Mouse (Mus musculus) CH12.LX (cell line): ENCODE measurements around the gene Pgam1. TPM values are rescaled to one million over a fixed set of nuclear protein-coding genes. Genes with fewer than 3 reads are reported as not detected.
A peak's percentile ranks its signal among the peaks of the same experiment; 100 is the strongest.

Experiments
- DNase-seq: peaks from one replicate; pipeline ENCODE4 v3.0.0-alpha.2; 2013; ENCODE audit errors: extremely low read depth
- H3K27ac ChIP-seq: 2 replicates; pipeline ENCODE4 v1.5.1; 2012; ENCODE audit warnings: low read depth, mild to moderate bottlenecking, control low read depth, moderate library complexity; ENCODE audit not compliant: insufficient read depth
- H3K27me3 ChIP-seq: replicated peaks from 2 replicates; pipeline ENCODE3; 2012; ENCODE audit warnings: inconsistent platforms
- H3K36me3 ChIP-seq, 2 experiments: replicated peaks in 1 of 2; 2 replicates each; pipeline versions ENCODE3 to v1.6.1; 2012; ENCODE audit warnings: inconsistent platforms in 1 of 2, low read length in 1 of 2, mild to moderate bottlenecking in 1 of 2, mixed read lengths in 1 of 2, moderate library complexity in 1 of 2; ENCODE audit not compliant: control insufficient read depth in 1 of 2, insufficient read depth in 1 of 2
- H3K4me1 ChIP-seq, 2 experiments: 2 replicates each; pipeline ENCODE4 v1.6.1; 2012; ENCODE audit warnings: inconsistent platforms in 1 of 2, moderate library complexity in 1 of 2; ENCODE audit not compliant: insufficient read depth in 2 of 2, control insufficient read depth in 1 of 2
- H3K4me2 ChIP-seq: 2 replicates; pipeline ENCODE4 v1.6.1; 2012; ENCODE audit warnings: low read depth, mild to moderate bottlenecking, control low read depth; ENCODE audit not compliant: poor library complexity, insufficient read depth, severe bottlenecking
- H3K4me3 ChIP-seq, 3 experiments: fragments of 150-350 bp in 1 of 3; sonication (generic) in 1 of 3; replicated peaks in 1 of 3; 2 replicates each; pipeline versions ENCODE3 to v1.5.1; 2011 to 2012; ENCODE audit warnings: low read depth in 2 of 3, low read length in 2 of 3, mild to moderate bottlenecking in 2 of 3, moderate library complexity in 2 of 3, control low read depth in 1 of 3, improper control_type of control experiment in 1 of 3, inconsistent platforms in 1 of 3, mixed read lengths in 1 of 3; ENCODE audit not compliant: poor library complexity in 1 of 3
- H3K79me2 ChIP-seq: replicated peaks from 2 replicates; pipeline ENCODE4 v1.6.1; 2012; ENCODE audit warnings: mild to moderate bottlenecking, moderate library complexity; ENCODE audit not compliant: control insufficient read depth, poor library complexity, insufficient read depth, severe bottlenecking; ENCODE audit errors: extremely low read depth
- H3K9ac ChIP-seq: 2 replicates; pipeline ENCODE4 v1.6.1; 2012; ENCODE audit warnings: low read depth, mild to moderate bottlenecking, control low read depth, moderate library complexity; ENCODE audit not compliant: insufficient read depth
- H3K9me3 ChIP-seq: replicated peaks from 2 replicates; pipeline ENCODE3; 2012; ENCODE audit warnings: low read length, inconsistent platforms, mixed read lengths
- BHLHE40 ChIP-seq: IDR thresholded peaks from 2 replicates; pipeline ENCODE4 v1.6.1; 2011; ENCODE audit warnings: mild to moderate bottlenecking, low read depth, low read length, improper control_type of control experiment
- CHD1 ChIP-seq: IDR thresholded peaks from 2 replicates; pipeline ENCODE4 v1.6.1; 2012; ENCODE audit warnings: low read depth, low read length, improper control_type of control experiment, inconsistent platforms
- CHD2 ChIP-seq: IDR thresholded peaks from 2 replicates; pipeline ENCODE4 v1.6.1; 2011; ENCODE audit warnings: low read length, improper control_type of control experiment
- CTCF ChIP-seq, 2 experiments: IDR thresholded peaks in 1 of 2; conservative IDR thresholded peaks in 1 of 2; 2 replicates each; pipeline ENCODE4 v1.5.1; 2011 to 2012; ENCODE audit warnings: low read depth in 2 of 2, low read length in 2 of 2, improper control_type of control experiment in 1 of 2, inconsistent platforms in 1 of 2, mild to moderate bottlenecking in 1 of 2, moderate library complexity in 1 of 2
- E2F4 ChIP-seq: IDR thresholded peaks from 2 replicates; pipeline ENCODE4 v1.6.1; 2011; ENCODE audit warnings: low read depth, low read length, improper control_type of control experiment; ENCODE audit not compliant: insufficient replicate concordance
- ELF1 ChIP-seq: IDR thresholded peaks from 2 replicates; pipeline ENCODE4 v1.6.1; 2014; ENCODE audit warnings: low read depth, mild to moderate bottlenecking, inconsistent platforms, low read length, improper control_type of control experiment
- EP300 ChIP-seq: IDR thresholded peaks from 2 replicates; pipeline ENCODE4 v1.6.1; 2011; ENCODE audit warnings: low read length, improper control_type of control experiment
- ETS1 ChIP-seq: conservative IDR thresholded peaks from 2 replicates; pipeline ENCODE4 v1.6.1; 2012; ENCODE audit warnings: low read depth, mild to moderate bottlenecking, inconsistent platforms, low read length, improper control_type of control experiment, moderate library complexity
- GABPA ChIP-seq: IDR thresholded peaks from 2 replicates; pipeline ENCODE4 v1.6.1; 2012; ENCODE audit warnings: low read depth, low read length, improper control_type of control experiment, inconsistent platforms; ENCODE audit not compliant: insufficient replicate concordance
- HCFC1 ChIP-seq: IDR thresholded peaks from 2 replicates; pipeline ENCODE4 v1.6.1; 2012; ENCODE audit warnings: low read depth, mild to moderate bottlenecking, inconsistent platforms, low read length, improper control_type of control experiment
- IRF4 ChIP-seq: IDR thresholded peaks from 2 replicates; pipeline ENCODE4 v1.6.1; 2014; ENCODE audit warnings: low read depth, mild to moderate bottlenecking, inconsistent platforms, low read length, improper control_type of control experiment
- JUN ChIP-seq: IDR thresholded peaks from 2 replicates; pipeline ENCODE4 v1.6.1; 2011; ENCODE audit warnings: low read depth, mild to moderate bottlenecking, low read length, improper control_type of control experiment, moderate library complexity; ENCODE audit not compliant: insufficient read depth
- JUND ChIP-seq: conservative IDR thresholded peaks from 2 replicates; pipeline ENCODE4 v1.6.1; 2011; ENCODE audit warnings: low read depth, low read length, improper control_type of control experiment
- KAT2A ChIP-seq: IDR thresholded peaks from 2 replicates; pipeline ENCODE4 v1.6.1; 2012; ENCODE audit warnings: low read length, improper control_type of control experiment, inconsistent platforms; ENCODE audit not compliant: insufficient replicate concordance
- MAFK ChIP-seq: IDR thresholded peaks from 2 replicates; pipeline ENCODE4 v1.6.1; 2011; ENCODE audit warnings: low read length, improper control_type of control experiment; ENCODE audit not compliant: insufficient replicate concordance
- MAX ChIP-seq: IDR thresholded peaks from 2 replicates; pipeline ENCODE4 v1.6.1; 2011; ENCODE audit warnings: low read length, improper control_type of control experiment
- MAZ ChIP-seq: IDR thresholded peaks from 2 replicates; pipeline ENCODE4 v1.6.1; 2012; ENCODE audit warnings: low read depth, mild to moderate bottlenecking, inconsistent platforms, low read length, improper control_type of control experiment, moderate library complexity
- MEF2A ChIP-seq: IDR thresholded peaks from 2 replicates; pipeline ENCODE4 v1.6.1; 2014; ENCODE audit warnings: low read depth, mild to moderate bottlenecking, inconsistent platforms, low read length, improper control_type of control experiment, borderline replicate concordance
- MXI1 ChIP-seq: IDR thresholded peaks from 2 replicates; pipeline ENCODE4 v1.6.1; 2011; ENCODE audit warnings: mild to moderate bottlenecking, low read depth, low read length, improper control_type of control experiment
- MYC ChIP-seq: IDR thresholded peaks from 2 replicates; pipeline ENCODE4 v1.6.1; 2011; ENCODE audit warnings: low read depth, mild to moderate bottlenecking, improper control_type of control experiment, low read length
- NELFE ChIP-seq: IDR thresholded peaks from 2 replicates; pipeline ENCODE4 v1.6.1; 2011; ENCODE audit warnings: low read depth, low read length, improper control_type of control experiment
- NRF1 ChIP-seq: IDR thresholded peaks from 2 replicates; pipeline ENCODE4 v1.6.1; 2014; ENCODE audit warnings: low read depth, mild to moderate bottlenecking, inconsistent platforms, low read length, improper control_type of control experiment, moderate library complexity
- PAX5 ChIP-seq: IDR thresholded peaks from 2 replicates; pipeline ENCODE4 v1.6.1; 2012; ENCODE audit warnings: low read length, inconsistent platforms, mixed read lengths
- POLR2A ChIP-seq: IDR thresholded peaks from 2 replicates; pipeline ENCODE4 v1.6.1; 2011; ENCODE audit warnings: low read depth, mild to moderate bottlenecking, improper control_type of control experiment, low read length
- POLR2AphosphoS2 ChIP-seq: IDR thresholded peaks from 2 replicates; pipeline ENCODE4 v1.6.1; 2011; ENCODE audit warnings: low read depth, low read length, improper control_type of control experiment
- RAD21 ChIP-seq: IDR thresholded peaks from 2 replicates; pipeline ENCODE4 v1.6.1; 2011; ENCODE audit warnings: low read depth, mild to moderate bottlenecking, low read length, improper control_type of control experiment, moderate library complexity
- RCOR1 ChIP-seq: conservative IDR thresholded peaks from 2 replicates; pipeline ENCODE4 v1.6.1; 2012; ENCODE audit warnings: low read depth, mild to moderate bottlenecking, inconsistent platforms, low read length, improper control_type of control experiment
- SIN3A ChIP-seq: IDR thresholded peaks from 2 replicates; pipeline ENCODE4 v1.6.1; 2012; ENCODE audit warnings: low read length, improper control_type of control experiment, inconsistent platforms
- TBP ChIP-seq: conservative IDR thresholded peaks from 2 replicates; pipeline ENCODE4 v1.6.1; 2011; ENCODE audit warnings: low read depth, low read length, improper control_type of control experiment
- TCF12 ChIP-seq: IDR thresholded peaks from 2 replicates; pipeline ENCODE4 v1.6.1; 2014; ENCODE audit warnings: low read depth, mild to moderate bottlenecking, inconsistent platforms, low read length, improper control_type of control experiment
- UBTF ChIP-seq: IDR thresholded peaks from 2 replicates; pipeline ENCODE4 v1.6.1; 2012; ENCODE audit warnings: low read depth, mild to moderate bottlenecking, inconsistent platforms, low read length, improper control_type of control experiment, moderate library complexity
- USF1 ChIP-seq: IDR thresholded peaks from 2 replicates; pipeline ENCODE4 v1.6.1; 2014; ENCODE audit warnings: low read depth, mild to moderate bottlenecking, inconsistent platforms, low read length, improper control_type of control experiment
- USF2 ChIP-seq: conservative IDR thresholded peaks from 2 replicates; pipeline ENCODE4 v1.6.1; 2011; ENCODE audit warnings: low read depth, low read length, improper control_type of control experiment
- ZC3H11A ChIP-seq: IDR thresholded peaks from 2 replicates; pipeline ENCODE4 v1.6.1; 2012; ENCODE audit warnings: low read depth, mild to moderate bottlenecking, inconsistent platforms, low read length, improper control_type of control experiment
- ZKSCAN1 ChIP-seq: IDR thresholded peaks from 2 replicates; pipeline ENCODE4 v1.6.1; 2012; ENCODE audit warnings: low read depth, inconsistent platforms, low read length, improper control_type of control experiment, borderline replicate concordance
- ZMIZ1 ChIP-seq: IDR thresholded peaks from 2 replicates; pipeline ENCODE4 v1.6.1; 2012; ENCODE audit warnings: low read depth, mild to moderate bottlenecking, inconsistent platforms, low read length, improper control_type of control experiment
- ZNF384 ChIP-seq: IDR thresholded peaks from 2 replicates; pipeline ENCODE4 v1.6.1; 2012; ENCODE audit warnings: low read depth, low read length, improper control_type of control experiment, inconsistent platforms
- dilution Hi-C: fragments of 300-500 bp; cut with MboI; formaldehyde crosslinking; loops from 2 replicates; pipeline ENCODE4 v1.14.3; 2020; ENCODE audit warnings: low sequenced_read_pairs; ENCODE audit not compliant: extremely low pct_unique_long_range_greater_than_20kb, extremely low pct_ligation_motif_present
- in situ Hi-C: fragments of 300-500 bp; cut with MboI; formaldehyde crosslinking; loops from 3 replicates; pipeline ENCODE4 v1.14.3; 2019; ENCODE audit warnings: low sequenced_read_pairs, low pct_ligation_motif_present, low pct_unique_long_range_greater_than_20kb, mixed read lengths
- polyA plus RNA-seq: library from polyadenylated mRNA; unstranded; fragments of >175 nt; gene quantifications from 2 replicates; pipeline ENCODE4 v1.2.1, GENCODE M21; 2012; ENCODE audit warnings: low read depth; ENCODE audit not compliant: insufficient read length
- total RNA-seq, 2 experiments: library from RNA; depleted of rRNA; stranded (reverse); fragments of 300-350 nt in 1 of 2; fragments of >200 nt in 1 of 2; gene quantifications; 2 replicates each; pipeline ENCODE4 v1.2.3; 2012 to 2014

Pgam1 gene
- 736 and 928 TPM in 2 replicates for total RNA-seq (2012; rRNA removed)
- total RNA-seq (2014; rRNA removed) = 1,480 and 1,507 TPM in 2 replicates
- 870 and 932 TPM in 2 replicates for polyA plus RNA-seq

- H3K4me3 ChIP-seq = peak within 1 kb of the TSS; percentile 78 to 99 (median 96)
- DNase-seq = peak; percentile 98
- dilution Hi-C loops = no loop called here
- peak within 1 kb of the TSS; percentile 98 for H3K4me2 ChIP-seq
- peak within 1 kb of the TSS; percentile 80 for H3K9ac ChIP-seq
- in situ Hi-C loops = no loop called here
- no peaks in the 10 kb centered on the region for H3K9me3 ChIP-seq
- peaks cover 13 to 27% of the 10 kb centered on the region in 2 experiments for H3K36me3 ChIP-seq
- H3K27me3 ChIP-seq = no peaks in the 10 kb centered on the region
- H3K79me2 ChIP-seq = peaks cover 42% of the 10 kb centered on the region
- peaks cover 6 to 20% of the 10 kb centered on the region in 2 experiments; a peak in 3 of 4 replicates for H3K4me1 ChIP-seq
- H3K27ac ChIP-seq = peak within 1 kb of the TSS; percentile 63
- TF ChIP-seq PAX5 = no peak
- peak; percentile 82 for TF ChIP-seq ELF1
- no peak for TF ChIP-seq GABPA
- TF ChIP-seq TBP = 0 out of 2 replicates have a peak, but pooled peaks have one; percentile 33
- TF ChIP-seq MAX = peak; percentile 94
- no peak for TF ChIP-seq JUN
- TF ChIP-seq NELFE = peak; percentile 73
- TF ChIP-seq CHD1 = peak; percentile 72; the same call in 1 of the 2 replicates
- TF ChIP-seq RCOR1 = no peak
- TF ChIP-seq CHD2 = no peak
- peak; percentile 67 for TF ChIP-seq BHLHE40
- TF ChIP-seq MAZ = peak; percentile 57; the same call in 1 of the 2 replicates
- peak; percentile 56; the same call in 1 of the 2 replicates for TF ChIP-seq POLR2AphosphoS2
- no peak for TF ChIP-seq ETS1
- peak; percentile 62; the same call in 1 of the 2 replicates for TF ChIP-seq MXI1
- peak; percentile 93 for TF ChIP-seq ZNF384
- no peak for TF ChIP-seq EP300
- TF ChIP-seq NRF1 = peak; percentile 88
- TF ChIP-seq CTCF (conservative IDR thresholded peaks at IDR 0.05 in 1 of 2, IDR thresholded peaks at IDR 0.05 in 1 of 2; ENCODE audit: low read depth in 2 of 2, low read length in 2 of 2) = no peak
- peak; percentile 93 for TF ChIP-seq POLR2A
- TF ChIP-seq SIN3A = peak; percentile 78
- no peak for TF ChIP-seq MAFK
- TF ChIP-seq ZKSCAN1 = no peak
- TF ChIP-seq MYC = peak; percentile 88; the same call in 1 of the 2 replicates
- peak; percentile 36; the same call in 1 of the 2 replicates for TF ChIP-seq IRF4
- TF ChIP-seq HCFC1 = peak; percentile 55
- peak; percentile 71; the same call in 1 of the 2 replicates for TF ChIP-seq TCF12
- no peak for TF ChIP-seq USF1
- peak; percentile 81; the same call in 1 of the 2 replicates for TF ChIP-seq ZMIZ1
- TF ChIP-seq MEF2A = peak; percentile 13; the same call in 1 of the 2 replicates
- no peak for TF ChIP-seq JUND
- TF ChIP-seq ZC3H11A = no peak
- 0 out of 2 replicates have a peak, but pooled peaks have one; percentile 5 for TF ChIP-seq USF2
- no peak for TF ChIP-seq RAD21
- TF ChIP-seq KAT2A = no peak
- no peak for TF ChIP-seq UBTF
- TF ChIP-seq E2F4 = no peak
These were observed at the start of gene Pgam1 for GRCm38 (mm10) chr19:41911178-41912073. TSS of gene Pgam1 (plus strand) at chr19:41911923.
